Mouse (Mus musculus) limb, embryonic 11.5 days (tissue): ENCODE data around the gene Zic4. TPM values are rescaled to one million over a fixed set of nuclear protein-coding genes. Genes with fewer than 3 reads are reported as not detected.

Source experiments
- ATAC-seq: fragments of 200-750 bp; cut with Nextera tagmentation; 2 replicates; pipeline ENCODE4 v1.8.0; 2017; ENCODE audit warnings: low read depth; ENCODE audit not compliant: insufficient number of reproducible peaks, low FRiP score, low TSS enrichment
- DNase-seq: peaks from one replicate; pipeline ENCODE4 v3.0.0-alpha.2; 2015; ENCODE audit warnings: low spot score
- H3K27ac ChIP-seq: fragments of 300-500 bp; sonication (generic); replicated peaks from 2 replicates; pipeline ENCODE4 v1.5.1; 2014; ENCODE audit warnings: low read depth, mild to moderate bottlenecking, low read length
- H3K27me3 ChIP-seq: fragments of 300-500 bp; sonication (generic); 2 replicates; pipeline ENCODE4 v1.6.1; 2014; ENCODE audit warnings: mild to moderate bottlenecking, low read length, mixed read lengths; ENCODE audit not compliant: control insufficient read depth, insufficient read depth
- H3K36me3 ChIP-seq: fragments of 300-500 bp; sonication (generic); 2 replicates; pipeline ENCODE4 v1.6.1; 2014; ENCODE audit warnings: mild to moderate bottlenecking, low read length, moderate library complexity, mixed read lengths; ENCODE audit not compliant: control insufficient read depth, insufficient read depth
- H3K4me1 ChIP-seq: fragments of 300-500 bp; sonication (generic); 2 replicates; pipeline ENCODE4 v1.6.1; 2014; ENCODE audit warnings: low read length, mixed read lengths; ENCODE audit not compliant: control insufficient read depth, insufficient read depth
- H3K4me2 ChIP-seq: fragments of 300-500 bp; sonication (generic); 2 replicates; pipeline ENCODE4 v1.6.1; 2014; ENCODE audit warnings: low read depth, mild to moderate bottlenecking, moderate library complexity; ENCODE audit not compliant: severe bottlenecking
- H3K4me3 ChIP-seq: fragments of 300-500 bp; sonication (generic); 2 replicates; pipeline ENCODE4 v1.5.1; 2014; ENCODE audit warnings: low read depth, low read length
- H3K9ac ChIP-seq: fragments of 300-500 bp; sonication (generic); 2 replicates; pipeline ENCODE4 v1.6.1; 2014; ENCODE audit warnings: mild to moderate bottlenecking, low read length
- H3K9me3 ChIP-seq: fragments of 300-500 bp; sonication (generic); 2 replicates; pipeline ENCODE4 v1.6.1; 2016; ENCODE audit warnings: low read length; ENCODE audit not compliant: control insufficient read depth
- WGBS: fragments of 180-500 bp; shearing (Covaris S2); extraction: QIAGEN DNeasy Blood & Tissue Kit; methylation state at CpG from one replicate; pipeline ENCODE4 v1.1.7; 2014; 5-methylcytosine and 5-hydroxymethylcytosine counted together
- polyA plus RNA-seq: library from polyadenylated mRNA; unstranded; fragments of >200 nt; fragmentation: Nextera tagmentation; extraction: Ambion mirVana; gene quantifications from 2 replicates; pipeline ENCODE4 v1.2.1, GENCODE M21; 2014

Gene Zic4
- polyA plus RNA-seq, 1 experiment from 2014 or later, result 0.37 TPM

DNA sequence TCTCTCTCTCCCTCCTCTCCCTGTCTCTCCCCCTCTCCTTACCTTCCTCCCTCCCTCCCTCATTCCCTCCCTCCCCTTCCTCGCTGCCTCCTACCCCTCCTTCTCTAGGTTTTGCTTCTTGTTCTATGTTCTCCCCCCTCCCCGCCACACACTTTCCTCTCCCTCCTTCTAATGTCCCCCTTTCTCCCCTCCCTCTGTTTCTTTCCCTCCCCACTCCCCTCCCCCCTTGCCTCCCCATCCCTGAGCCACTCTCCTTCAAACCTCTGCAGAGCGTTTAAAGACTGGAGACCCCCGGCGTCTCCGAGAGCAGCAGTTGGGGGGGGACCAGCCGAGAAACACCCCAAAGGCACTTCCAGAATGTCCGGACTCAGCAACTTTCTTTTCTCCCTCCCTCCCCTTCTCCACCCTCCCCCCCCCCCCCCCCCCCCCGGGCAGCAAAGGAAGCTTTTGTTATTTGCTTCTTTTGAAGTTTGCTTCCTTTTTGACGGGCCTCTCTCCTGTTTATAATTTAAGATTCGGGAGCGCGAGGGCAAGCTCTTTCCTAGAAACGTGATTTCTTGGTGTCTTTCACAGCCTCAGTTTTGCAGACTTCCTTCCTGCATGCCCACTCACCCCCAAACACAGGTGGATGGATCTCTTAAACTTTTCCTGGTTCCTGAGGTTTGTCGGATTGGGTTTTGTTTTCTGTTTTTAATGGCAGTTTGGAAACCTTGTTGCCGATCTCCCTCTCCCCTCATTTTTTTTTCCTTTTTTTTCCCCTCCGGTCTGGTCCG, 4.2 kb downstream of the Zic4 start:
- no peak for DNase-seq
- H3K27ac ChIP-seq, result no peak overlapping the region
- H3K4me2 ChIP-seq, result no peak overlapping the region
- H3K4me3 ChIP-seq, result no peak overlapping the region
- WGBS, result 0% methylated on average over 17 of the region's 18 CpGs
- no peak for ATAC-seq
- no peak overlapping the region for H3K9ac ChIP-seq
- peaks cover 95% of the 10 kb centered on the region for H3K27me3 ChIP-seq
- no peaks in the 10 kb centered on the region for H3K9me3 ChIP-seq
- H3K36me3 ChIP-seq, result no peaks in the 10 kb centered on the region
- H3K4me1 ChIP-seq, result no peaks in the 10 kb centered on the region

DNA sequence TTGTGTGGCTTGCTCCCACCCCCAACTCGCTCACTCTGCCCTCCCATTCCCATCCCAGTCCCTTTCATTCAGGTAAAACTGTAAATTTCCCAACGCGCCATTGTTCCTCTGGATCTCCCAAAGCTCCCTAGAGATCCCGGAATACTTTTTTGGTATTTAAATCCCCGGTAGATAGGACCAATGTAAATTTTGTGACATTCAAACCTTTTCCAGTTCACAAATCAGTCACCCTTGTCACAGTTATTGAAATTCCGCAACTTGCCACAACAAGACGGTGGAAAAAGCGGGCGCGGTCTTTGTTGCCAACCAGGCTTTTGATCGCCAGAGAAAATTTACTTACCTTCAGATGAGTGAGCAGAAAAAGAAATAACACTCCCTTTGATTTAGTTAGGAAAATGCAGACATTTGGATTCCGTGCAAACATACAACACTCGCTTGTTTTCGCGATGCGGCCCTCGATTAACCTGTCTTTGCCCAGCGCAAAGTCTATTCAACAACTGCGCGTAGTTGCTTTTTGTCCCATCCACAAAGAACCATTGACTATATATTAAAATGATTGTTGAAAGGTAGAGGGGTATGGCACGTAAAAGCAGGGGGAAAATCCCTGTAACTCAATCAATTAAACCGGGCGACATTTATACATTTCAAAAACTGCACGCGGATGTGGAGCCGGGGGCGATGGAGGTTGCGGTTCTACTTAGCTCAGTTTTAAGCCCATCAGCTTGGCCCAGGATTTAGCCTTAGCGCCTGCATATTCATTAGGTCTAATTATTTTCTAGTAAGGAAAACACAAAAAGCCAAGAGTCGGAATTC, 5.0 kb downstream of the Zic4 start:
- H3K4me1 ChIP-seq, result no peaks in the 10 kb centered on the region
- DNase-seq (peak; percentile 67), ATAC-seq (no peak)
- H3K4me3 ChIP-seq, result no peak overlapping the region
- no peak overlapping the region for H3K9ac ChIP-seq
- H3K27ac ChIP-seq, result no peak overlapping the region
- no peaks in the 10 kb centered on the region for H3K9me3 ChIP-seq
- H3K27me3 ChIP-seq, result peaks cover 94% of the 10 kb centered on the region
- H3K36me3 ChIP-seq, result no peaks in the 10 kb centered on the region
- no peak overlapping the region for H3K4me2 ChIP-seq
- under 1% methylated on average over 30 of the region's 30 CpGs for WGBS

DNA sequence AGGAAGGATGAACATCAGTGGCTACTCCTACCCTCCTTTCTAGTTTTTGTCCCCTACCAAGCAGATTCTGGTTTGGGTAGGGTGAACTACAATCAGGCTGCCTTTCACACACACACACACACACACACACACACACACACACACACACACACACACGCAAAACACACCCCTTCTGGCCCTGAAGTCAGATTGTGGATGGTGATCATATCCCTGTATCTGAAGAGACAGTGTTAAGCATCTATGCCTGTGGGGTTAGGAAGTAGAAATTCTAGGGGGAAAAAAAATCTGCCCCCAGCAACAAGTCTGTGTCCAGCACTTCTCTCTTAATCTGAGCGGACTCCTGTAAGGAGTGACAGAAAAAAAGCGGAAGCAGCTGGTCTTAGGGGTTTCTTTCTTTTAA, 5.9 kb downstream of the Zic4 start:
- Histone ChIP-seq H3K9me3 (no peaks in the 10 kb centered on the region), H3K4me2 (no peak overlapping the region), H3K27me3 (peaks cover 93% of the 10 kb centered on the region), H3K4me3 (no peak overlapping the region), H3K4me1 (no peaks in the 10 kb centered on the region), H3K9ac (no peak overlapping the region), H3K27ac (no peak overlapping the region), H3K36me3 (no peaks in the 10 kb centered on the region)
- DNase-seq (peak; percentile 22), ATAC-seq (no peak)
- 0% methylated on average over 3 of the region's 3 CpGs for WGBS

DNA sequence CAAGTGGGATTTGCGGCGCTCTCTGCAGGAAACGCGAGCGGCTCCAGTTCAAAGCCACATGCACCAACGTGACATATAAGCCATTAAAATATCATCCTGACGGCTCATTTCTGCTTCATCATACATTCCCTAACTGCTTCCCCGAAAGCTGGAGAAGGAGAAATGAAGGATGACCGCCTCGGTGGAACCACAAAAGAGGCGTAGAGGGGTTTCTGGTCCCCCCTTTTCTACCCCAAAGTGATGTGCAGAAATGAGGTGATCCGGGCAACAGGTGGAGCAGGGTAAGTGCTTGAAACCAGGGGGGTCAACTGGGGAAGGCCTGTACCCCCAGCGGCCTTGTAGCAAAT, 6.7 kb downstream of the Zic4 start:
- DNase-seq, result peak; percentile 26
- Histone ChIP-seq H3K4me1 (no peaks in the 10 kb centered on the region), H3K9me3 (no peaks in the 10 kb centered on the region), H3K27me3 (peaks cover 89% of the 10 kb centered on the region), H3K4me2 (no peak overlapping the region), H3K27ac (no peak overlapping the region), H3K9ac (no peak overlapping the region), H3K36me3 (no peaks in the 10 kb centered on the region), H3K4me3 (no peak overlapping the region)
- no peak for ATAC-seq
- WGBS, result 4% methylated on average over 13 of the region's 13 CpGs

DNA sequence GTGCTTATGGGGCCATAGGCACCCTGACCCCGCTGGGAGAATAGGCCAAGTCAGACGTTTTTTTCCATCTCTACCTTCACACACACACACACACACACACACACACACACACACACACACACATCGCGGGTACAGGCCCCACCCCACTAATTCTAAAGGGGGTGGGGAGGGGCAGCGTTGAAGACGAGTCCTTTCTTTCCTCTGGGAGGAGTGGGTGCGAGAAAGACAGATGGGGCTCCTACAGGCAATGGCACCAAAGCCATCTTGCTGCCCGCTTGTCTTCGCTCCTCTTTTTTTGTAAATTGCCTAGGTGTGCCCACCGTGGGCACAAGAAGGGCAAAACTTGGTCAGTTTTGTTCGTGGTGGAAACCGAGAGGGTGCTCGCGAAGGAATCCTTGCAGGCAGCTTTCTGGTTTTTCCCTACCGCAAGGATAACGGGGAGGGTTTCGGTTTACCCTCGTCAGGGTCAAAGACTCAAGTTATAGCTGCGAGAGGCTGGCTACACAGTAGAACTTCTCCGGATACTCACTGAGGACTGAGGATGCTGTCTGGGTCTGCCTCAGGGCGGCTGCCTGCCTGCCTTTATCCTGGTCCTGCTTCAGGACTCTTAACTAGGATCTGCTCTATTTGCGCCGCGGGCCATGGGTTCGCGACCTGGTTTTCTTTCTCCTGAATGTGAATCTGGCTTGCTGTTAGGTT, 7.2 kb downstream of the Zic4 start:
- WGBS, result 1% methylated on average over 26 of the region's 26 CpGs
- Histone ChIP-seq H3K4me1 (no peaks in the 10 kb centered on the region), H3K36me3 (no peaks in the 10 kb centered on the region), H3K27me3 (peaks cover 89% of the 10 kb centered on the region), H3K27ac (no peak overlapping the region), H3K4me2 (no peak overlapping the region), H3K4me3 (no peak overlapping the region), H3K9me3 (no peaks in the 10 kb centered on the region), H3K9ac (no peak overlapping the region)
- DNase-seq (peak; percentile 39), ATAC-seq (no peak)

DNA sequence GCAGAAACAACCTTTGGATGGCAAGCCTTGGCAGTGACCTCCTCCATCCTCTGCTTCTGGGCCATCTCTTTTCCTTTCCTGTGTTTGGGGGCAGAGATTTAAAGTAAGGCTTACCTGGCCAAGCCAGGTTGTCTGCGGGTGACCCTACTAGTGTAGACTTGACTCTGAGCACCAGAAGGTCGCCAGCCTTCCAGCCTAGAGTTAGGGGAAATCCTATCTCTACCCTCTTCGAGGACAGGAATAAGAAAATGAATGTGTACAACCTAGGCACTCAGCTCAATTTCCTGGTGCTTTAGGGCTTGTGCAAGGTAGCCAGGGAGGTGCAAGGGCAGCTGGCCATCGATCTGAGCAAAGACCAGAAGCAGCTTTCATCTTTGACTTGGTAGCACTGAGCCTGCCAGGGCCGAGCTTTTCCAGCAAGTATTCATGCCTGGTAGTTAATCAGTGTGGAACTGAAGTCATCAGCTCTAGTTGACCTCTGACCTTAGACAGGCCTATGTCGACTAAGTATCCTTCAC, 8.0 kb downstream of the Zic4 start:
- Histone ChIP-seq H3K27ac (no peak overlapping the region), H3K4me1 (no peaks in the 10 kb centered on the region), H3K36me3 (no peaks in the 10 kb centered on the region), H3K4me2 (no peak overlapping the region), H3K9me3 (no peaks in the 10 kb centered on the region), H3K4me3 (no peak overlapping the region), H3K27me3 (peaks cover 88% of the 10 kb centered on the region), H3K9ac (no peak overlapping the region)
- WGBS, result 12% methylated on average over 6 of the region's 6 CpGs
- peak; percentile 25 for DNase-seq
- no peak for ATAC-seq

DNA sequence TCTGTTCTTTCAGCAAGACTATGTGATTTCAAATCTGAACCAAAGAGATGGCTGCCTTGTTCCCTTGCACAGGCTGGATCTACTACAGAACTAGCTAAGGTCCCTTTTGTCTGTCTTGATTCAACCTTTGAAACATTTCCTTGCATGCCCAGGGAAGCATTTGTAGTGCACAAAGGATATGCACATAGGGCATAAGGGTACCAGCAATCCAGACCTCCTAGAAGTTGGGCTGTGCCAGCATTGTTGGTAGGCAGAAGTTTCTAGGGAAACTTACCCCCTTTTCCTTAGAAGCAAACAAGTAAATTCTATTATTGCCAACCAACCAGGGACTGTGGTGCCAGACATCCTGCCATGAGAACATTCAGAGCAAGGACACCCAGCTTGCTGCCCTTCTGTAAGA, 8.8 kb downstream of the Zic4 start:
- H3K36me3 ChIP-seq, result no peaks in the 10 kb centered on the region
- no peak overlapping the region for H3K4me3 ChIP-seq
- H3K9ac ChIP-seq, result no peak overlapping the region
- H3K4me1 ChIP-seq, result no peaks in the 10 kb centered on the region
- no peak for ATAC-seq
- H3K27me3 ChIP-seq, result peaks cover 87% of the 10 kb centered on the region
- no peaks in the 10 kb centered on the region for H3K9me3 ChIP-seq
- peak; percentile 21 for DNase-seq
- H3K4me2 ChIP-seq, result no peak overlapping the region
- no peak overlapping the region for H3K27ac ChIP-seq

DNA sequence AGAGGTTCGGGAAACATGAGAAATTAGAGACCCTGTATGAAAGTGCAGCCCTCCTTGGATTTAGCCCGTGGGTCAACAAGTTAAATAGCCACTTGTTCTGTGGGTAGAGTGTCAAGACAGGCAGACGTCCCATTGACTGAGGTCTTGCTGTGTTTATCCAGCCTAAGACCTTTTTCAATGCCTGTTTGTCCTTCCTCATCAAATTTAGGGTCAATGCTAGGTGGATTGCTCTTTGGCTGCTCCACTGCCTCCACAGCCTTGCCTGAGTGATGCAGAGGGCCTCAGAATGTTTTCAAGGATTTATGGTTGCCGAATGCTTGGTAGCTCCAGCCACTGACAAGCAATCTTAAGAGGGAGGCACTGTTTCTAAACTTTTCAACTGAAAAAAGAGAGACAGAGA, 9.4 kb downstream of the Zic4 start:
- Histone ChIP-seq H3K9ac (no peak overlapping the region), H3K4me3 (no peak overlapping the region), H3K27ac (no peak overlapping the region), H3K4me1 (no peaks in the 10 kb centered on the region), H3K4me2 (no peak overlapping the region), H3K27me3 (peaks cover 87% of the 10 kb centered on the region), H3K36me3 (no peaks in the 10 kb centered on the region), H3K9me3 (no peaks in the 10 kb centered on the region)
- 13% methylated on average over 4 of the region's 4 CpGs for WGBS
- DNase-seq (peak; percentile 21), ATAC-seq (no peak)
